Mouse (Mus musculus) hematopoietic stem cell, adult 5-6 weeks (primary cell): ENCODE results near the gene Cenpl. TPM values are rescaled to one million over a fixed set of nuclear protein-coding genes. Genes with fewer than 3 reads are reported as not detected.

ENCODE experiments used
- total RNA-seq: library from RNA; stranded (forward); fragments of 172-1452, 232-1000 nt; gene quantifications from 2 replicates; pipeline ENCODE4 v1.2.3, GENCODE M21; 2017

The Cenpl gene
- total RNA-seq, 1 experiment from 2014 or later: 7.2 TPM

Other genes starting within 250 kb of the Cenpl start
- 26.5 and 28.1 TPM in 2 replicates for gene Rc3h1, start 164.3 kb upstream of the Cenpl start, total RNA-seq
- gene Serpinc1, start 92.1 kb upstream of the Cenpl start, total RNA-seq: 1.0 and 2.3 TPM in 2 replicates
- 8.7 and 11.8 TPM in 2 replicates for gene Zbtb37, start 35.9 kb upstream of the Cenpl start, total RNA-seq
- gene Dars2, start 55 bp upstream of the Cenpl start, total RNA-seq: 29.7 and 35.8 TPM in 2 replicates
- gene Klhl20, start 60.8 kb downstream of the Cenpl start, total RNA-seq: 22.5 and 22.8 TPM in 2 replicates
- gene Ankrd45, start 72.0 kb downstream of the Cenpl start, total RNA-seq: not detected in 2 replicates
- not detected in 2 replicates for gene Tex50, start 88.6 kb downstream of the Cenpl start, total RNA-seq
- gene Prdx6, start 180.5 kb downstream of the Cenpl start, total RNA-seq: 432 and 477 TPM in 2 replicates